Mouse (Mus musculus) lung, postnatal 0 days (tissue): ENCODE results near the gene Ankrd60. TPM values are rescaled to one million over a fixed set of nuclear protein-coding genes. Genes with fewer than 3 reads are reported as not detected.

ENCODE experiments used
- ATAC-seq: fragments of 200-750 bp; cut with Nextera tagmentation; 2 replicates; pipeline ENCODE4 v1.8.0; 2017; ENCODE audit warnings: moderate library complexity
- DNase-seq: peaks from one replicate; pipeline ENCODE4 v3.0.0-alpha.2; 2016; ENCODE audit warnings: low spot score
- H3K27ac ChIP-seq: fragments of 300-500 bp; sonication (generic); 2 replicates; pipeline ENCODE4 v1.5.1; 2014; ENCODE audit warnings: antibody characterized with exemption, mild to moderate bottlenecking, low read length, mixed read lengths
- H3K27me3 ChIP-seq: fragments of 300-500 bp; sonication (generic); replicated peaks from 2 replicates; pipeline ENCODE4 v1.6.1; 2014; ENCODE audit warnings: low read length, mixed read lengths; ENCODE audit not compliant: insufficient read depth
- H3K36me3 ChIP-seq: fragments of 300-500 bp; sonication (generic); 2 replicates; pipeline ENCODE4 v1.6.1; 2014; ENCODE audit warnings: low read length, mixed read lengths; ENCODE audit not compliant: insufficient read depth
- H3K4me1 ChIP-seq: fragments of 300-500 bp; sonication (generic); 2 replicates; pipeline ENCODE4 v1.6.1; 2014; ENCODE audit warnings: antibody characterized with exemption, low read depth, low read length, mixed read lengths; ENCODE audit not compliant: insufficient read depth
- H3K4me2 ChIP-seq: fragments of 300-500 bp; sonication (generic); replicated peaks from 2 replicates; pipeline ENCODE4 v1.6.1; 2014; ENCODE audit warnings: low read depth, mild to moderate bottlenecking, low read length, moderate library complexity, mixed read lengths
- H3K4me3 ChIP-seq: fragments of 300-500 bp; sonication (generic); 2 replicates; pipeline ENCODE4 v1.5.1; 2014; ENCODE audit warnings: low read depth, low read length
- H3K9ac ChIP-seq: fragments of 300-500 bp; sonication (generic); replicated peaks from 2 replicates; pipeline ENCODE4 v1.6.1; 2014; ENCODE audit warnings: low read depth, mild to moderate bottlenecking
- H3K9me3 ChIP-seq: fragments of 300-500 bp; sonication (generic); 2 replicates; pipeline ENCODE4 v1.6.1; 2016; ENCODE audit warnings: low read length, mixed read lengths
- CTCF ChIP-seq: IDR thresholded peaks from 2 replicates; pipeline ENCODE4 v1.5.1; 2016; ENCODE audit warnings: antibody characterized with exemption, mild to moderate bottlenecking
- EP300 ChIP-seq: IDR thresholded peaks from 2 replicates; pipeline ENCODE4 v1.6.1; 2016; ENCODE audit warnings: antibody characterized with exemption, mild to moderate bottlenecking, control low read depth
- WGBS: fragments of 180-500 bp; shearing (Covaris S2); extraction: QIAGEN DNeasy Blood & Tissue Kit; methylation state at CpG from one replicate; pipeline ENCODE4 v1.1.7; 2014; 5-methylcytosine and 5-hydroxymethylcytosine counted together
- polyA plus RNA-seq: library from polyadenylated mRNA; unstranded; fragments of >200 nt; fragmentation: Nextera tagmentation; extraction: Ambion mirVana; gene quantifications from 2 replicates; pipeline ENCODE4 v1.2.1, GENCODE M21; 2015

Gene Ankrd60
- polyA plus RNA-seq, 1 experiment from 2014 or later = not detected

DNA sequence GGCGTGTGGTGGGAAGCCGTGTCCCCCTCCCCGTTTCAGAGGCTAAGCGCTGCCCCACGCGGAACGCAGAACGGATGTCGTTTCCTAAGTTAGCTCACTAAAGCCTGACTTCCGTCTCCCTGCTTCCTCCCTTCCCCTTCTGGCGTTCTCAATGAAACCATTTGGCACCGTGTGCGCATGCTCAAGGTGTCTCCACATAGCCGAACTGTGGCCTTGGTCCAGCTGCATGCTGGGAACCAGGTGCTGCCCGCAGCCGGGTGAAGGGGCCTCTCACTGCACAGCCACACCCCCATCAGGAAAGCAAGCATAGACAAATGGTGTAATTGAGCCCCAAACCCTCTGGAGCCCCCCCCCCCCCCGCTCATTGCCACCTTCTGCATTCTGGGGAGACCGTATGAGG lies 42.8 kb downstream of the Ankrd60 start:
- H3K9ac ChIP-seq = no peak overlapping the region
- H3K4me1 ChIP-seq = no peaks in the 10 kb centered on the region
- no peak overlapping the region for H3K4me3 ChIP-seq
- H3K27ac ChIP-seq = no peak overlapping the region
- H3K27me3 ChIP-seq = no peaks in the 10 kb centered on the region
- DNase-seq (no peak), ATAC-seq (no peak)
- H3K9me3 ChIP-seq = no peaks in the 10 kb centered on the region
- H3K36me3 ChIP-seq = no peaks in the 10 kb centered on the region
- TF ChIP-seq CTCF (no peak), EP300 (no peak)
- WGBS = 84% methylated on average over 18 of the region's 18 CpGs
- H3K4me2 ChIP-seq = no peak overlapping the region

- Histone ChIP-seq H3K9me3 (no peaks in the 10 kb centered on the region), H3K27ac (no peak overlapping the region), H3K4me1 (no peaks in the 10 kb centered on the region), H3K36me3 (no peaks in the 10 kb centered on the region), H3K9ac (no peak overlapping the region), H3K4me2 (no peak overlapping the region), H3K27me3 (no peaks in the 10 kb centered on the region), H3K4me3 (no peak overlapping the region)
- 59% methylated on average over 7 of the region's 7 CpGs for WGBS
- TF ChIP-seq CTCF (no peak), EP300 (no peak)
- DNase-seq = peak; percentile 24
- ATAC-seq = no peak
Observed at GRCm38 (mm10) chr2:173534581-173534980, 43.6 kb downstream of the Ankrd60 start.

GRCm38 (mm10) chr2:173532711-173533462 lies 45.3 kb downstream of the Ankrd60 start:
- no peaks in the 10 kb centered on the region for H3K4me1 ChIP-seq
- no peak overlapping the region for H3K27ac ChIP-seq
- no peak overlapping the region for H3K4me2 ChIP-seq
- H3K9ac ChIP-seq = no peak overlapping the region
- DNase-seq = no peak
- H3K4me3 ChIP-seq = no peak overlapping the region
- H3K36me3 ChIP-seq = no peaks in the 10 kb centered on the region
- no peak for TF ChIP-seq CTCF
- TF ChIP-seq EP300 = no peak
- no peak for ATAC-seq
- no peaks in the 10 kb centered on the region for H3K9me3 ChIP-seq
- no peaks in the 10 kb centered on the region for H3K27me3 ChIP-seq
- 69% methylated on average over 15 of the region's 15 CpGs for WGBS

DNA sequence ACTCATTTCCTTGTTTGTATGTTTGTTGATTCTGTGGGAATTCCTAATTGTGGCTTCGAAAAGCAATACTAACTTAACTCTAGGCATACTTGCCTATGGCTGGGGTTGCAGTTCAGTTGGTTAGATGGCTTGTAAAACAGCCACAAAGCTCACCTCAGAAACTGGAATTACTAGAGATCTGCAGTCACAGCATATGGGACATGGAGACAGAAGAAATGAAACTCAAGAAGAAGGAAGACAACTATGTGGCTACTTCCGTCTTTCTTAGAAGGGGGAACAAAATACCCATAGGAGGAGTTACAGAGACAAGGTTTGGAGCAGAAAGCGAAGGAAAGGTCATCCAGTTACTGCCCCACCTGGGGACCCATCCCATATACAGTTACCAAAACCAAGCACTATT lies 49.7 kb downstream of the Ankrd60 start:
- no peaks in the 10 kb centered on the region for H3K4me1 ChIP-seq
- H3K36me3 ChIP-seq = no peaks in the 10 kb centered on the region
- no peak overlapping the region for H3K4me2 ChIP-seq
- WGBS = 70% methylated on average over 3 of the region's 3 CpGs
- no peak overlapping the region for H3K9ac ChIP-seq
- ATAC-seq (no peak), DNase-seq (no peak)
- H3K9me3 ChIP-seq = no peaks in the 10 kb centered on the region
- no peak overlapping the region for H3K4me3 ChIP-seq
- no peak overlapping the region for H3K27ac ChIP-seq
- no peaks in the 10 kb centered on the region for H3K27me3 ChIP-seq
- TF ChIP-seq CTCF (no peak), EP300 (no peak)

DNA sequence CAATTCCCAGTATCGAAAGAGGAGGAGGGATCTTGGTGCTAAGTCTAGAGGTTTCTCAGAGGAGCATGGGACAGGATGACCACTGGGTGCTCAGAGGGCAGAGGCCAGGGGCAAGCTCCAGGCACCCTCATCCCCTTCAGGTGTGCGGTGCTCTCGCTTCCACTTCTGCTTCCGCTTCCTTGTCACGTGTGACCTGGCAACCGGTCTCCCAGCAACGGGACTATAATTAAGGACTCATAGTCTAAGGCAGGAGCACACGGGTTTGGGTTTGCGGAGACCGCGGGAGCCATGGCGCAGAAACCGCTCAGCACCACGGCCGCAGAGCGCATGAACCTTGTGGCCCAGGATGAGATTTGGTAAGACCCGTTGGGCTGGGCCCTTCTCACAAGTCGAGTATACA lies 55.8 kb downstream of the Ankrd60 start, which contains the start of gene 1700021F07Rik:
TSS of gene 1700021F07Rik (plus strand) at position 211 of the 400 bp plus-strand sequence.
- no peaks in the 10 kb centered on the region for H3K9me3 ChIP-seq
- no peak within 1 kb of the TSS for H3K4me2 ChIP-seq
- H3K4me1 ChIP-seq = no peaks in the 10 kb centered on the region
- H3K27ac ChIP-seq = no peak within 1 kb of the TSS
- no peak for ATAC-seq
- WGBS = 86% methylated on average over 18 of the region's 18 CpGs
- no peaks in the 10 kb centered on the region for H3K27me3 ChIP-seq
- no peaks in the 10 kb centered on the region for H3K36me3 ChIP-seq
- DNase-seq = no peak
- TF ChIP-seq CTCF (no peak), EP300 (no peak)
- no peak within 1 kb of the TSS for H3K4me3 ChIP-seq
- H3K9ac ChIP-seq = no peak within 1 kb of the TSS

Other genes starting within 250 kb of the Ankrd60 start
- not detected in 2 replicates for gene 1700021F07Rik, start 55.8 kb downstream of the Ankrd60 start, polyA plus RNA-seq
- 27.3 and 29.0 TPM in 2 replicates for gene Rab22a, start 81.4 kb upstream of the Ankrd60 start, polyA plus RNA-seq
- 0.13 TPM in 1 of 2 replicates, not detected in the other for gene 1700010B08Rik, start 141.1 kb upstream of the Ankrd60 start, polyA plus RNA-seq
- 12.4 and 12.9 TPM in 2 replicates for gene Vapb, start 159.1 kb upstream of the Ankrd60 start, polyA plus RNA-seq